Mouse (Mus musculus): ENCODE results near the gene Klk1b26. TPM values are rescaled to one million over a fixed set of nuclear protein-coding genes. Genes with fewer than 3 reads are reported as not detected.

Gene Klk1b26
- polyA plus RNA-seq (2014; fragmentation: Illumina TruSeq; extraction: RNeasy Lipid Tissue Mini Kit (QIAGEN cat#74804); ENCODE audit: low read depth, low replicate concordance): 0.52 TPM

DNA sequence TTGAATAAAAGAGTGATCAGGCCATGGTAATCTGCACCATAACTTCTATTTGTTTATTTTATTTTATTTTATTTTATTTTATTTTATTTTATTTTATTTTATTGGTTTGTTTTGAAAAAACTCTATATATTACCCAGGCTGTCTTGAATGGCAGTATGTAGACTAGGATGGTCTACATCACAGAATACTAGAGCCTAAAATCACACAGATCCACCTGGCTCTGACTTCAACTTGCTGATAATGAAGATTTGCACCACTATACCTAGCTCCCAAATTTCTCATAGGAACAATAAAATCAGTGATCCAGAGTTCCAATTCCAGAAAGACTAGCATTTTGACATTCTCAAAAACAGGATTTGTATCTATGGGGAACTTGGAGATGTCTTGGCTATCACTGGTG is at the start of gene Klk1b26:
Gene Klk1b26 (plus strand): TSS at position 301 of the 400 bp plus-strand sequence.

DNA sequence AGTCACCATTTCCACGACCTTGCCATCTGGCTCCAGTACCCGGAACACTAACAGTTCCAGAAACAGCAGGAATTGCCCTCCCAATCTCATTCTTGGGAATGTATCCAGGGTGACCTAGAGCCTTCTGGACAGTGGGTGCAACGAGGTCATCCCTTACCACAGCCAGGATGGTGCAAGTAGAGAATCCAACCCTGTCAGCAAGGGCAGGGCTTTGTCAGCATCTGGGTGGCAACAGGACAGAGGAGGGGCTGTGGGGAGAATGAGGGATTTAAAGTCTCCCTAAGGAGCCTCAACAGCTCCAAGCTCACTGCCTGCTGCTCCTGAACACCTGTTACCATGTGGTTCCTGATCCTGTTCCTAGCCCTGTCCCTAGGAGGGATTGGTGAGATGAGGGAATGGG is 45.5 kb upstream of the Klk1b26 start, which contains the start of gene Klk1b1:
Gene Klk1b1 (plus strand): TSS at position 301 of the 400 bp plus-strand sequence.

GRCm38 (mm10) chr7:43975761-43976160 is 36.2 kb upstream of the Klk1b26 start, which contains the start of gene Klk1b9:
Klk1b9 (plus strand) TSS chr7:43976061.

GRCm38 (mm10) chr7:43995577-43995976 is 16.4 kb upstream of the Klk1b26 start, which contains the start of gene Klk1b11:
Klk1b11 (plus strand) TSS chr7:43995877.

GRCm38 (mm10) chr7:44051990-44052389 is 40.0 kb downstream of the Klk1b26 start, which contains the start of gene Klk1b27:
Klk1b27 (plus strand) TSS chr7:44052290.

Other genes with a start within 250 kb of the Klk1b26 start
- gene Klk12, start 243.3 kb upstream of the Klk1b26 start, polyA plus RNA-seq (2014; fragmentation: Illumina TruSeq; extraction: RNeasy Lipid Tissue Mini Kit (QIAGEN cat#74804); ENCODE audit: low read depth, low replicate concordance): not detected
- gene Klk11, start 237.6 kb upstream of the Klk1b26 start, polyA plus RNA-seq (2014; fragmentation: Illumina TruSeq; extraction: RNeasy Lipid Tissue Mini Kit (QIAGEN cat#74804); ENCODE audit: low read depth, low replicate concordance): not detected
- gene Klk10, start 231.1 kb upstream of the Klk1b26 start, polyA plus RNA-seq (2014; fragmentation: Illumina TruSeq; extraction: RNeasy Lipid Tissue Mini Kit (QIAGEN cat#74804); ENCODE audit: low read depth, low replicate concordance): 0.37 TPM
- not detected for gene Klk9, start 220.3 kb upstream of the Klk1b26 start, polyA plus RNA-seq (2014; fragmentation: Illumina TruSeq; extraction: RNeasy Lipid Tissue Mini Kit (QIAGEN cat#74804); ENCODE audit: low read depth, low replicate concordance)
- 1.0 TPM for gene Klk8, start 214.6 kb upstream of the Klk1b26 start, polyA plus RNA-seq (2014; fragmentation: Illumina TruSeq; extraction: RNeasy Lipid Tissue Mini Kit (QIAGEN cat#74804); ENCODE audit: low read depth, low replicate concordance)
- not detected for gene Klk7, start 200.9 kb upstream of the Klk1b26 start, polyA plus RNA-seq (2014; fragmentation: Illumina TruSeq; extraction: RNeasy Lipid Tissue Mini Kit (QIAGEN cat#74804); ENCODE audit: low read depth, low replicate concordance)
- gene Klk6, start 187.7 kb upstream of the Klk1b26 start, polyA plus RNA-seq (2014; fragmentation: Illumina TruSeq; extraction: RNeasy Lipid Tissue Mini Kit (QIAGEN cat#74804); ENCODE audit: low read depth, low replicate concordance): not detected
- gene Klk5, start 170.2 kb upstream of the Klk1b26 start, polyA plus RNA-seq (2014; fragmentation: Illumina TruSeq; extraction: RNeasy Lipid Tissue Mini Kit (QIAGEN cat#74804); ENCODE audit: low read depth, low replicate concordance): not detected
- not detected for gene Klk4, start 131.0 kb upstream of the Klk1b26 start, polyA plus RNA-seq (2014; fragmentation: Illumina TruSeq; extraction: RNeasy Lipid Tissue Mini Kit (QIAGEN cat#74804); ENCODE audit: low read depth, low replicate concordance)
- gene Klk15, start 78.4 kb upstream of the Klk1b26 start, polyA plus RNA-seq (2014; fragmentation: Illumina TruSeq; extraction: RNeasy Lipid Tissue Mini Kit (QIAGEN cat#74804); ENCODE audit: low read depth, low replicate concordance): not detected
- gene Klk1b8, start 61.5 kb upstream of the Klk1b26 start, polyA plus RNA-seq (2014; fragmentation: Illumina TruSeq; extraction: RNeasy Lipid Tissue Mini Kit (QIAGEN cat#74804); ENCODE audit: low read depth, low replicate concordance): 2.2 TPM
- gene Klk1b1, start 45.4 kb upstream of the Klk1b26 start, polyA plus RNA-seq (2014; fragmentation: Illumina TruSeq; extraction: RNeasy Lipid Tissue Mini Kit (QIAGEN cat#74804); ENCODE audit: low read depth, low replicate concordance): not detected
- 0.52 TPM for gene Klk1b9, start 36.1 kb upstream of the Klk1b26 start, polyA plus RNA-seq (2014; fragmentation: Illumina TruSeq; extraction: RNeasy Lipid Tissue Mini Kit (QIAGEN cat#74804); ENCODE audit: low read depth, low replicate concordance)
- gene Klk1b11, start 16.3 kb upstream of the Klk1b26 start, polyA plus RNA-seq (2014; fragmentation: Illumina TruSeq; extraction: RNeasy Lipid Tissue Mini Kit (QIAGEN cat#74804); ENCODE audit: low read depth, low replicate concordance): not detected
- gene Klk1b27, start 40.1 kb downstream of the Klk1b26 start, polyA plus RNA-seq (2014; fragmentation: Illumina TruSeq; extraction: RNeasy Lipid Tissue Mini Kit (QIAGEN cat#74804); ENCODE audit: low read depth, low replicate concordance): 0.38 TPM
- 0.38 TPM for gene Klk1b21, start 90.2 kb downstream of the Klk1b26 start, polyA plus RNA-seq (2014; fragmentation: Illumina TruSeq; extraction: RNeasy Lipid Tissue Mini Kit (QIAGEN cat#74804); ENCODE audit: low read depth, low replicate concordance)
- gene Klk1b22, start 100.5 kb downstream of the Klk1b26 start, polyA plus RNA-seq (2014; fragmentation: Illumina TruSeq; extraction: RNeasy Lipid Tissue Mini Kit (QIAGEN cat#74804); ENCODE audit: low read depth, low replicate concordance): not detected
- not detected for gene Klk1b16, start 124.6 kb downstream of the Klk1b26 start, polyA plus RNA-seq (2014; fragmentation: Illumina TruSeq; extraction: RNeasy Lipid Tissue Mini Kit (QIAGEN cat#74804); ENCODE audit: low read depth, low replicate concordance)
- gene Klk1b24, start 176.1 kb downstream of the Klk1b26 start, polyA plus RNA-seq (2014; fragmentation: Illumina TruSeq; extraction: RNeasy Lipid Tissue Mini Kit (QIAGEN cat#74804); ENCODE audit: low read depth, low replicate concordance): not detected
- gene Klk1b3, start 186.0 kb downstream of the Klk1b26 start, polyA plus RNA-seq (2014; fragmentation: Illumina TruSeq; extraction: RNeasy Lipid Tissue Mini Kit (QIAGEN cat#74804); ENCODE audit: low read depth, low replicate concordance): 0.38 TPM
- not detected for gene Klk1b4, start 195.3 kb downstream of the Klk1b26 start, polyA plus RNA-seq (2014; fragmentation: Illumina TruSeq; extraction: RNeasy Lipid Tissue Mini Kit (QIAGEN cat#74804); ENCODE audit: low read depth, low replicate concordance)
- 2.5 TPM for gene Klk1b5, start 203.8 kb downstream of the Klk1b26 start, polyA plus RNA-seq (2014; fragmentation: Illumina TruSeq; extraction: RNeasy Lipid Tissue Mini Kit (QIAGEN cat#74804); ENCODE audit: low read depth, low replicate concordance)
- 1.2 TPM for gene Klk1, start 213.2 kb downstream of the Klk1b26 start, polyA plus RNA-seq (2014; fragmentation: Illumina TruSeq; extraction: RNeasy Lipid Tissue Mini Kit (QIAGEN cat#74804); ENCODE audit: low read depth, low replicate concordance)
- 0.81 TPM for gene Gm36864, start 224.0 kb downstream of the Klk1b26 start, polyA plus RNA-seq (2014; fragmentation: Illumina TruSeq; extraction: RNeasy Lipid Tissue Mini Kit (QIAGEN cat#74804); ENCODE audit: low read depth, low replicate concordance)
- gene 1700028J19Rik, start 234.5 kb downstream of the Klk1b26 start, polyA plus RNA-seq (2014; fragmentation: Illumina TruSeq; extraction: RNeasy Lipid Tissue Mini Kit (QIAGEN cat#74804); ENCODE audit: low read depth, low replicate concordance): 10.2 TPM
- 71.2 TPM for gene 2410002F23Rik, start 234.6 kb downstream of the Klk1b26 start, polyA plus RNA-seq (2014; fragmentation: Illumina TruSeq; extraction: RNeasy Lipid Tissue Mini Kit (QIAGEN cat#74804); ENCODE audit: low read depth, low replicate concordance)
- 0.31 TPM for gene Acp4, start 245.2 kb downstream of the Klk1b26 start, polyA plus RNA-seq (2014; fragmentation: Illumina TruSeq; extraction: RNeasy Lipid Tissue Mini Kit (QIAGEN cat#74804); ENCODE audit: low read depth, low replicate concordance)
- 37.4 TPM for gene Gm15517, start 249.3 kb downstream of the Klk1b26 start, polyA plus RNA-seq (2014; fragmentation: Illumina TruSeq; extraction: RNeasy Lipid Tissue Mini Kit (QIAGEN cat#74804); ENCODE audit: low read depth, low replicate concordance)